Mouse (Mus musculus) CD4-positive, CD25-positive, alpha-beta regulatory T cell (primary cell): ENCODE results near the gene Adm2. TPM values are rescaled to one million over a fixed set of nuclear protein-coding genes. Genes with fewer than 3 reads are reported as not detected.

Experiments
- polyA plus RNA-seq: library from polyadenylated mRNA; unstranded; fragments of 100-300 nt; shearing (Covaris generic); gene quantifications from one replicate; pipeline ENCODE4 v1.2.1, GENCODE M21; 2017

Gene Adm2
- polyA plus RNA-seq, result not detected

DNA sequence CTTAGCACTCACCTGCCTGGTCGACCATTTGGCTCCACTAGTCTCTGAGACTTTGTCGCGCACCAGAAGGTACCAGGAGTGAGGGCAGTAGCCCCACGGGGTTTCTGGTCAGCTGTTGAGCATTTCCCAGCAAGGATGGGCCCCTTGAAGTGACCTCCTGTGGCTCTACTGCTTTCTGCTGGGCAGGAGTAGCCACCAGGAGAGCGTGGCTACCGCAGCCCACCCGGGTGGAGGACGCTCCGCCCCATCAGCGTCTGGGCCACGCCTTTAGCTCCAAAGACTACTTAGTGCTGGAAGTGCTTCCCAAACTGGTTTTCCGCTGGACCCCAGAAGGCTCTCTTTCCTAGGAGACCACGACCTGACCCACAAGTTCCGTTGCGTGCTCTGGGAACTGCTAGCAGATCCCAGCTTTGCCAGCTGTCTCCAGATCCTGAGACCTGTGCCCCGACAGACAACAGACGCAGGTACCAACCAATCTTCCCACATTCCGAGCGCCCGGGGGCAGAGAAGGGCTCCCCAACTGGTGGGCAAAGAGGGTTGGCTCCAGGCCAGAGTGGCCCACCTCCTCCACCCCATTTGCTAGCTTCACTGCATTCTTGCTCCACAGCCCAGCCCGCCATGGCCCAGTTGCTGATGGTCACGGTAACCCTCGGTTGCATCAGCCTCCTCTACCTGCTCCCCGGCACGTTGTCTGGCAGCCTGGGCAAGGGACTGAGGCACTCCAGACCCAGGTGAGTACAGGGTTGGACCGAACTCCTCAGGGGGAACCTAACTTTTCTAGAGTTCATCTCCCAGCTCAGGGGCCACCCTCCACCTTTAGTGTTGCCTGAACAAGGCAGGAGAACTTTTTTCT, at the start of gene Adm2:
Gene Adm2, plus strand, starts transcription at position 51 of the 853 bp plus-strand sequence.

DNA sequence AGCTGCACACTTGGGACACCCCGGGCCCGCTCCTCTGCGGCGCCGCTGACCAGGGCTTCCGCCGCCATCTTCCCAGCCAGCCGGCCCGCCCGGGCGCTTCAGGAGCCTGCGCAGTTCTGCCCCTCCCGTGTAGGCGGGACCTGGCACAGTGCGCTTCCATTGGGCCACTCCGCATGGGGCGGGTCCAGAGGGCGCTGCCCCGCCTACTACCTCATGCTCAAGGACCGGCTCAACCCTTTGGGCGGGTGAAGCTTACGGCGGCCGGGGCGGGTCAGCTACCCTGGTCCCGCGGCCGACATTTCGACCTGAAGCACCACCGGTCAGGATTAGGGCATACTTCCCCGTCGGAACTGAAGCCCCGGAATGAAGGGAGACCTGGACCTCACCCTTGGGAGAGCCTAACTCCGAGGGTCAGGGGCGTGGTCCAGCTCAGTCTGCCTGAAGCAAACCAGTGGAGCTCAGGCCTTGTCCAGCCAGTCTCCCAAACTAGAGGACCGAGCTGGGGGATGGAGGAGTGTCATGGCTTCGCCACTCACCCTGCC, 7.3 kb upstream of the Adm2 start, which contains the start of gene Sbf1:
Gene Sbf1, minus strand, starts transcription at position 122 of the 542 bp plus-strand sequence.

DNA sequence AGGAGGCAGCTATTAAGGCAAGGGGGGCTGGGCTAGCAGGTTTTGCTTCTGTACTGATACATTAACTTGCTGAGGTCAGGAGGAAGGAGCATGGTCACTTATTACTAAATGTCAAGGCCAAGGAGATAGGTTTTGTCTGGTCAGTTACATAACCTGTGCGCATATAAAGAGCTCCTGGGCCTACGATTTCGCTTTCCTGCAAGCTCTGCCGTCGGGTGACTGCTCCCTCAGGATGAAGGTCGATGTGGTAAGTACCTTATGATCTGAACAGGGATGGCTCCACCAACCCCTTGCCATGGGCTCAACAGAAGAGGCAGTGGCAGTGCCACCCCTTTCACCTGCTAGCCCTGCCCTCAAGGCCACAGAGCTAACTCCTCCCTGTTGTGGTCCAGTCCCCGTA, 11.8 kb downstream of the Adm2 start, which contains the start of gene Miox:
Gene Miox, plus strand, starts transcription at position 128 of the 400 bp plus-strand sequence.

GRCm38 (mm10) chr15:89355241-89356187, 33.0 kb downstream of the Adm2 start, which contains the start of the genes Lmf2 and Ncaph2:
Gene Lmf2, minus strand, starts transcription at chr15:89355659.
Gene Ncaph2, plus strand, starts transcription at chr15:89355719.

DNA sequence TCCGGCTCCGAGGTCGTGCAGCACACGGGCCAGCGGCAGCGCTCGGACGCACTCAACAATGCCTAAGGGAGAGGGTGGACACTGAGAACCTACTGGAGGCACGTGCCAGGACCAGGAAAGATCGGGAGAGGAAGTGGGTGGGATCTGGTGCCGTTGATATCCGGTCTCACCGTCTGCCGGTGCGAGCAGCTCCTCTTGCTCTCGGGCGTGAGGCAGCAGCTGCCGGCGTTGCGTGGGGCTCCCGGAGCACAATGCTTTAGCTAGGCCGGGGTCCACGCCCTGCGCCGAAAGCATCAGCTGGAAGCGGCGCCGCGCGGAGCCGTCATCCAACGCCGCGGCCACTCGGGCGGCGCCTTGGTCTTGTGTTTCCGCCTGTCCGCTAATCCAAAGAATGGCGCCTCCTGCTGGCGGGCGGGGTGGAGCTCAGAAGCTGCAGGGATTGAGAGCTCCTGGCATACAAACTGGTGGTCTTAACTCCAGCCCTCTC, 51.3 kb downstream of the Adm2 start, which contains the start of gene Sco2:
Gene Sco2, minus strand, starts transcription at position 85 of the 487 bp plus-strand sequence.

Other genes starting within 250 kb of the Adm2 start
- gene Trabd, start 247.6 kb upstream of the Adm2 start, polyA plus RNA-seq, result 85.0 TPM
- gene Selenoo, start 233.6 kb upstream of the Adm2 start, polyA plus RNA-seq, result 58.5 TPM
- gene Tubgcp6, start 199.6 kb upstream of the Adm2 start, polyA plus RNA-seq, result 26.0 TPM
- gene Hdac10, start 194.0 kb upstream of the Adm2 start, polyA plus RNA-seq, result 79.2 TPM
- 9.8 TPM for gene Mapk12, start 182.0 kb upstream of the Adm2 start, polyA plus RNA-seq
- gene Mapk11, start 173.1 kb upstream of the Adm2 start, polyA plus RNA-seq, result 83.5 TPM
- gene Plxnb2, start 141.9 kb upstream of the Adm2 start, polyA plus RNA-seq, result 4.8 TPM
- 49.0 TPM for gene Dennd6b, start 126.2 kb upstream of the Adm2 start, polyA plus RNA-seq
- gene Ppp6r2, start 111.2 kb upstream of the Adm2 start, polyA plus RNA-seq, result 20.3 TPM
- 226 TPM for gene Sbf1, start 7.4 kb upstream of the Adm2 start, polyA plus RNA-seq
- gene Miox, start 11.7 kb downstream of the Adm2 start, polyA plus RNA-seq, result not detected
- gene Lmf2, start 32.9 kb downstream of the Adm2 start, polyA plus RNA-seq, result 61.9 TPM
- 177 TPM for gene Ncaph2, start 33.0 kb downstream of the Adm2 start, polyA plus RNA-seq
- 13.1 TPM for gene Sco2, start 51.1 kb downstream of the Adm2 start, polyA plus RNA-seq
- gene Tymp, start 54.3 kb downstream of the Adm2 start, polyA plus RNA-seq, result 2.2 TPM
- gene Odf3b, start 56.6 kb downstream of the Adm2 start, polyA plus RNA-seq, result 1.4 TPM
- gene Klhdc7b, start 62.2 kb downstream of the Adm2 start, polyA plus RNA-seq, result 0.08 TPM
- gene Syce3, start 87.8 kb downstream of the Adm2 start, polyA plus RNA-seq, result not detected
- 0.36 TPM for gene Cpt1b, start 103.1 kb downstream of the Adm2 start, polyA plus RNA-seq
- gene C730034F03Rik, start 106.9 kb downstream of the Adm2 start, polyA plus RNA-seq, result 6.5 TPM
- gene Gm44502, start 107.0 kb downstream of the Adm2 start, polyA plus RNA-seq, result not detected
- 119 TPM for gene Chkb, start 107.2 kb downstream of the Adm2 start, polyA plus RNA-seq
- gene Mapk8ip2, start 131.2 kb downstream of the Adm2 start, polyA plus RNA-seq, result 0.19 TPM
- gene Arsa, start 154.7 kb downstream of the Adm2 start, polyA plus RNA-seq, result 23.2 TPM
- gene Shank3, start 176.9 kb downstream of the Adm2 start, polyA plus RNA-seq, result not detected
- gene Acr, start 245.6 kb downstream of the Adm2 start, polyA plus RNA-seq, result not detected